Mouse (Mus musculus): ENCODE results near the gene Cdkal1.

- no peak for TF ChIP-seq CHD2 (IDR thresholded peaks at IDR 0.05; ENCODE audit: low read depth, low read length)
- TF ChIP-seq MAFK (IDR thresholded peaks at IDR 0.05; ENCODE audit: insufficient read depth, low read depth, low read length): no peak
- no peak for TF ChIP-seq ZC3H11A (IDR thresholded peaks at IDR 0.05; ENCODE audit: borderline replicate concordance, low read depth, low read length)
- TF ChIP-seq ZNF384 (IDR thresholded peaks at IDR 0.05; ENCODE audit: low read depth, low read length): no peak
Observed at GRCm38 (mm10) chr13:29355484-29356157, 499.9 kb downstream of the Cdkal1 start.

All from ES-E14 (cell line).